Mouse (Mus musculus) kidney, adult 8-10 months (tissue): Measurements from ENCODE around the gene Xylt1.

ENCODE experiments used
- DNase-seq, 2 experiments: peaks; one replicate each; pipeline ENCODE4 v3.0.0; 2022

The Xylt1 gene

DNA sequence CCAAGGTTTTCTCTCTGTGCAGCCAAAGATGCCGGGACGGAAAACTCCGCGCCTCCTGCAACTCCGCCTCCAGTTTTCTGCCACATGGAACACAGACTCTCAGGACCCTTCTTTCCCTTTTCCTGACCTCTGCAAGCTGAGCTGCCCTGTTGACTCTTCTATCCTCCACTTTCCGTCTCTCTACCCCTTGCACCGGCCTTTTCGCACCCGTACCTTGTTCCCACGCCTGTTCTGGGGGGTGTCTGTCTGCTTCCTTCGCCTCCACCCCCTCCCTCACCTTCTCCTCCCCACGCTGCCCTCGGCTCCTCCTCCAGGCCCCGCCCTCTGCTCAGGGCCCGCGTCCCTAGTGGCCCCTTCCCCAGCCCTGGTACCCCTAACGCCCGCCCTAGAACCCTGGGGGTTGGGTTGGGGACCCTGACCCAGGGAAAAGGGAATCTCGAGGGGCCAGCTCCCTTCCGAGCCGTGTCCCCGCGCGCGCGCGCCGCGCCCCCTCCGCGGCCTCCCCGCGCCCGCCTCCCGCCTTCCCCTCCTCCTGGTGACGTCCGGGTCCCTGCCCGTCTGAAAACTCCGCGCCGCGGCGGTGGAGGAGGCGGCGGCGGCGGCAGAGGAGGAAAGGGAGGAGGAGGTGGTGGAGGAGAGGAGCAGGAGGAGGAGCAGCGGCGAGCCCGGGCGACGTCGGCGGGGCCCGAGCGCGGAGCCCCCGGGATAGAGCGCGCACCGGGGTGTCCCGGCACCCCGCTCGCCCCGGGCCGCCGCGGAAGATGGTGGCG is at the start of gene Xylt1:
Gene Xylt1 (plus strand): TSS at position 562 of the 770 bp plus-strand sequence.
- peak; percentile 81 to 85 for DNase-seq

GRCm38 (mm10) chr7:117333936-117334335 is 46.8 kb upstream of the Xylt1 start:
- no peak for DNase-seq

DNA sequence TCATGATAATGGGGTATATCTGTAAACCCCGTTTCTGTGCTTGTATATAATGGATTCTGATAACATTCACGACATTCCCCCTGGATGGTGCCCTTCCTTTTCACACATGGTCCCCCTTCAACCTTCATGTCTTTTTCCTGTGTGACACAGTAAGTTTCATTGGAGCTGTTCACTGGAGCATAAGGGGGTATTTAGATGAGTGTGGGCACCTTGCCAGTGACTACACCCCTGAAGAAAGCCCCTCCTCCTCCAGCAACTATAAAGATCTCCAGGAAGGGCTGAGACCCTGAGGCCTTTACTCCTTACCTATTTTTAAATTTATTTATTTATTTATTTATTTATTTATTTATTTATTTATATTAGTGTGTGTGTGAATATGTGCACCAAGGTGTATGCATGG is 24.5 kb upstream of the Xylt1 start:
- no peak for DNase-seq

GRCm38 (mm10) chr7:117357425-117358194 is 23.2 kb upstream of the Xylt1 start:
- DNase-seq, result no peak

DNA sequence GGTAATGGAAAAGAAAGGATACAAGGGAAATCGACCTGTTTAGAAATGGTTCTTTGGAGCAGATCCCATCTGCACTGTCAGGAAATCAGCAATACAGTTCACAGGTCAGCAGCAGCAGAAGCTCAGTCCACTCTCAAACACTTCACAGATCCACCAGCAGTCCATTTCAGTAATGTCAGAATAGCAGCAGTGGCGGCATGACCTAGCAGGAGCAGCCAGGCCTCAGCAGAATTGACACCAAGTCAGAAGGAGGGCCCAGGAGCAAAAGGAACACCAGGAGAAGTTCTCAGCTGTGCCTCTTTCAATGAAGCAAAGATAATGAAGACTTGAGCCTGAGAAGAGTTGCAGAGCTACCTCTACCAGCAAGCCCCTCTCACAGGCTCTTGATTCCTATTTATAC is 19.5 kb upstream of the Xylt1 start:
- DNase-seq, result no peak

GRCm38 (mm10) chr7:117362493-117362892 is 18.3 kb upstream of the Xylt1 start:
- DNase-seq, result no peak

DNA sequence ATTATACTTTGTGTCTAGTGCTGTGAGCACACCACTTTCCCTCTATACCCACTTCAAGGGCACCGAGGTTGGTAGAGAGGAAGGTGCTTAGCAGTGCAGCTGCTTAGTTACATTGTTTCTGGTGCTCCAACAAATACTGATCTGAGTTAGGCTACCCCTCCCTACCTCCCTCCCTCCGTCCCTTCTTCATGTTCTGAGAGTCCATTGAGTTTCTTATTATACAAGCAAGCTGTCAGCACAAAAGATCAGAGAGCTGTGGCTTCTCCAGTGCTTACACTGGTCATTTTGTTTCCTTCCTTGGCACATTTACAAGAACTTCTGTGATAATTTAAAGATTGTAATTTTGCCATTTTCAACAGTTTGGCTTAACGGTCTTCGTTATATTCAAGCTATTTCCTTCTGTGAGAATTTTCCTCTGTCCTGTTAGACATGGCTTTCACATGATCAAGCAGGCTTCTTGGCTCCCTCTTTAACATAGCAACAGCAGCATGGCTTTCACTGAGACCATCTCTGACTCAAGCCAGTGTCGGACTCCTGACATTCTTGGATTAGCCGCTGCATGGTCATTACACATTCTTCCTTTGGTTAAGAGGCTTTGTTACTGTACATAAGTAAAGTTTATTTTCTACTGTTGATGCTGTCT is 12.0 kb upstream of the Xylt1 start:
- DNase-seq, result no peak

DNA sequence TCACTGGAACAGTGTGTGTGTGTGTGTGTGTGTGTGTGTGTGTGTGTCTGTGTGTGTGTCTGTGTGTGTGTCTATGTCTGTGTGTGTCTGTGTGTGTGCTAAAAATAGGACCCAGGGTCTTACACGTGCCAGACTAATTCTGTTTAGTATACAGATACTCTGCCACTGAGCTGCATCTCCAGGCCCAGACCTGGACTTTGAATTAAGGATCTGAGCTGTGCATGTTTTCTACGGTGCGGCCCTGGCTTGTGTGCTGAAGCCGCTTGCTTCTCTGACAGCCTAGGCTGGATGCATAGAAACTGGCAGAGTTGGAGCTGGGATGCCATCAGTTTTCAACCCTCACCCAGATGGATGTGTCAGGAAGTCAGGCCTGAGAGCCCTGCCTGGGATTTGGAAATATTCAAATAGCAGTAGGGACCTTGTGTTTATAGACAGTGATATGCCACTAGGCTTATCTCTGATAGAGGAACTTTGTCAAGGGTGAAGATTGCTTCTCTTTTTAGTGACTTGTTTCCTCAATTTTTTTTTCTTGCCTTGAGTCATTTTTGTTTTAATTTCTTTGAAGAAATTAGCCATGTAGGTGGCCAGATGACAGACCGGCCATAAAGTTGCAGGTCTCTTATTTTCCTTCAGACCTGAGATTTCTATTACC is 11.4 kb upstream of the Xylt1 start:
- no peak for DNase-seq

GRCm38 (mm10) chr7:117375886-117376309 is 4.9 kb upstream of the Xylt1 start:
- peak in 1 of 2 experiments; percentile 77 for DNase-seq

- DNase-seq, result no peak
These were observed 3.6 kb upstream of the Xylt1 start for GRCm38 (mm10) chr7:117377138-117377537.

- no peak for DNase-seq
These were observed 752 bp upstream of the Xylt1 start for GRCm38 (mm10) chr7:117380036-117380417.

GRCm38 (mm10) chr7:117381188-117381981 is 606 bp downstream of the Xylt1 start:
- DNase-seq, result peak in 1 of 2 experiments; percentile 33

GRCm38 (mm10) chr7:117382006-117382405 is 1.2 kb downstream of the Xylt1 start:
- no peak for DNase-seq

DNA sequence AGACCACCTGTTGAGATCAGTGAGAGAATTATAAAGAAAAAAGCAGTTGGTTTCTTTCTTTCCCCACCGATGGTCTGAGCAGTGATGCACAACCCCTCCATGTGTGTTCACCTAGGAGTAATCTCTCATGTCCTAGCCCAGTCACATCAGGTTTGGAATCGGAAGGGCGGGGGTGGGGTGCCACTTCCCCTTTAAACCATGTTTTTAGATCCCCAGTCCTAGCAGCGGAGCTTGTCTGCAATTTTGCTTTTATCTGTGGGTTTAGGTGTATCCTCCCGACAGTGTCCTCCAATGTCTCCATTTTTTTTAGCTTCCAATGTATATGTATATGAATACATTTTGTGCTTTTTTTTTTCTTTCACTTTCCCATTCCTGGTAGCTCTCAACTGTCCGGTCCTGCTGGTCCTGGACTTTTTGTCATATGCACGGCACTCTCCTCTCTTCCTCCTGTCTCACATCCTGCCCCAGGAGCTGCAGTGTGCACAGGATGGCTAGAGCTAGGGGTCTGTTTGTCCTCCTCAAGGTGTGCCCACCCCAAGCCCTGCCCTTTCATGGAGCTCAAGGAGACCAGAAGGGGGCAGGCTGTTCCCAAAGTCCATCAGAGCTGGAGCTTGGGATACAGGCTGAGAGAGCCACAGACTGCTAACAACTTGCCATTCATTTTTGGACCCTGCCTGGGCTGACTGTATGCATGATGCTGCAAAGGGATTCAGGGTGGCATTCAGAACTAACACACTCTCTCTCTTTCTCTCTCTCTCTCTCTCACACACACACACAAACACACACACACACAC is 2.6 kb downstream of the Xylt1 start:
- DNase-seq, result peak; percentile 66 to 75

- peak; percentile 79 to 80 for DNase-seq
These were observed 5.6 kb downstream of the Xylt1 start for GRCm38 (mm10) chr7:117386376-117386775.

- DNase-seq, result peak; percentile 33 to 53
These were observed 7.7 kb downstream of the Xylt1 start for GRCm38 (mm10) chr7:117388284-117388988.

GRCm38 (mm10) chr7:117389048-117389447 is 8.3 kb downstream of the Xylt1 start:
- no peak for DNase-seq

DNA sequence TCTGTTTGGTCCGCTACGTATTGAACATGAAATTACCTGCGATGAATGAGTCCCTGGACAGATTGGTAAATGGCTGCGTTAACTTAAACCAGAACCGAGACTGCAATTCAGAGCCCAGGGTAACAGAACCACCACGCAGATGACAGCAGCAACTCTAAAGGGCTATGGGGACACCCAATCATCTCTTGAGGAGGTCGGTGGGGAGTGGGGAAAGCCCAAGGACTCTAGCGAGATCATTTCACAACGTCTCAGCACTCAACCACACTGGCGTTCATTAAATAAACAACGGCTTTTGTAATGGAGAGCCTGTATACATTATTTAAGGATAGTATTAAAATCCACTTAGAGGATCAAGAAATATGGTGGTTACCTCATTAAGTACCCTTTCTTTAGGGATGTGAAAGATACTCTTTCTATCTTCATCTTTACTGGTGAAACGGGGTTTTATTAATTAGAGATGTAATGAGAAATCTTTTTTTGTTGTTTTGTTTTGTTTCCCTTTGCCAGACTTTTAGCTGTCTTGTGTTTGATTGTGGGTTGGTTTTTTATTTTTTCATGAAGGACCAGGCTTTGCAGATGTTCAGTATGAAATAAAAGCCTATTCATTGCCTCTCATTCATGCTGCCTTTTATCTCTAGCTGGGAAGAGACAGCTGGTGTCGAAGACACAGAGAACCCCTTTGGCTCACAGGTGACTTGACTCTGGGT is 12.2 kb downstream of the Xylt1 start:
- DNase-seq, result no peak

DNA sequence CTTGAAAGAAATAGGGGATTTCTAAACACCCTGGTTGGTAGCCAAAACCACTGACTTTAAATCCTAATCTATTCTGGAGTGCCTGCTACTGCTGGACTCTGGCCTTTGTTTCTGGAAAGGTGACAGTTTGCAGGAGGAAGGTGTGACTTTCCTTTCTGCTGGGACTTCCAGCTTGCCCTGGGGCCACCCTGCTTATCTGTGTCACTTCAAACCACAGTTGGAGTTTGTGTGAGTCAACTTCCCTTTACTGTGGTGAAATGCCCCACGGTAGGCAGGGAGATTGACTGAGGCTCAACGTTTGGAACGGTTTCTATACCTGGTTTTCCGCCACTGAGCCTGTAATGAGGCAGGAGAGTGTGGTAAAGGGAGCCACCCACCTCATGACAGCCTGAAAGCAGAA is 13.2 kb downstream of the Xylt1 start:
- DNase-seq, result peak in 1 of 2 experiments; percentile 33

- no peak for DNase-seq
These were observed 13.6 kb downstream of the Xylt1 start for GRCm38 (mm10) chr7:117394380-117394779.
